Mouse (Mus musculus) ovary, adult 18-20 months (tissue): Measurements from ENCODE around the gene Muc3.
A peak's percentile ranks its signal among the peaks of the same experiment; 100 is the strongest.
"Not testable (repeated sequence)": the region's sequence is repeated elsewhere in the genome, so short reads cannot be mapped to it uniquely, and the experiment has no call there.

ENCODE experiments used
- DNase-seq: peaks from one replicate; pipeline ENCODE4 v3.0.0; 2022; ENCODE audit warnings: low spot score, mixed read lengths

The Muc3 gene

DNA sequence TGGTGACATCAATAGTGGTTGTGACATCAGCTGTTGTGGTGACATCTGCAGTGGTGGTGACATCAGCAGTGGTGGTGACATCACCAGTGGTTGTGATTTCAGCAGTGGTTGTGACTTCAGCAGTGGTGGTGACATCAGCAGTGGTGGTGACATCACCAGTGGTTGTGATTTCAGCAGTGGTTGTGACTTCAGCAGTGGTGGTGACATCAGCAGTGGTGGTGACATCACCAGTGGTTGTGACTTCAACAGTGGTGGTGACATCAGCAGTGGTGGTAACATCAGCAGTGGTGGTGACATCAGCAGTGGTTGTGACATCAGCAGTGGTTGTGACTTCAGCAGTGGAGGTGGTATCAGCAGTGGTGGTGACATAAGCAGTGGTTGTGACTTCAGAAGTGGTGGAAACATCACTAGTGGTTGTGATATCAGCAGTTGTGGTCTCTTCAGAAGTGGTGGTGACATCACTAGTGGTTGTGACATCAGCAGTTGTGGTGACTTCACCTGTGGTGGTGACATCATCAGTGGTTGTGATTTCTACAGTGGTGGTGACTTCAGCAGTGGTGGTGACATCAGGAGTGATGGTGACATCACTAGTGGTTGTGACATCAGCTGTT, at the start of gene Muc3:
TSS of gene Muc3 (minus strand) at position 51 of the 611 bp plus-strand sequence.
- DNase-seq: not testable (repeated sequence)

DNA sequence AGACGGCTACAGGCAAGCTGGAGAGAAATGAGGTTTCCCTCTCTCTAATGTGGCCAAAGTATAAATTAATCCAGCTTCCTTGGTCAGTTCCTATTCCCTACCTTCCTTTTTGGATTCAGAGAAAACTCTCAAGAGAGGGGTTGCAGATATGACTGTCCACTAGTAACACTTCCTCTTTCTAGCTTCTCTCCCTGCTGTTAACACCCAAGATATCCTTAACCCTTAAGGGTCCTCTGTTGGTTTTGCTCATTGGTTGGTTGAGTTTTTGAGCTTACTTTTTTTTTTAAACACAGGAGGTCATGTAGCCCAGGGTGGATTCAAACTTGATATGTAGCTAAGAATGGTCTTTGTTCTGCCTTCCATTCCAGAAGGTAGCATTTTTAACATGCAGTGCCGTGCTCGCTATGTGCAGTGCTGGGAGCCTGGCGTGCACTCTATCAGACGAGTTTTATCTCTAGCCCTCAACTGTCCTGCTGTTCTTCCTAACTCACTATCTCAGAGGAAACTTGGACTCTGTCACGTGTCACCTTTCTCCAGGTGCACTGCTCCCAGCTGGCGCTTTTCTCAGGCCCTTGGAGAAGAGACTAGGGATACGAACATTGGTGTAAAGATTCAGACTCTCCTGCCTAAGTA, 45.5 kb upstream of the Muc3 start:
- DNase-seq: no peak

GRCm38 (mm10) chr5:137193279-137193952, 44.3 kb upstream of the Muc3 start:
- no peak for DNase-seq

DNA sequence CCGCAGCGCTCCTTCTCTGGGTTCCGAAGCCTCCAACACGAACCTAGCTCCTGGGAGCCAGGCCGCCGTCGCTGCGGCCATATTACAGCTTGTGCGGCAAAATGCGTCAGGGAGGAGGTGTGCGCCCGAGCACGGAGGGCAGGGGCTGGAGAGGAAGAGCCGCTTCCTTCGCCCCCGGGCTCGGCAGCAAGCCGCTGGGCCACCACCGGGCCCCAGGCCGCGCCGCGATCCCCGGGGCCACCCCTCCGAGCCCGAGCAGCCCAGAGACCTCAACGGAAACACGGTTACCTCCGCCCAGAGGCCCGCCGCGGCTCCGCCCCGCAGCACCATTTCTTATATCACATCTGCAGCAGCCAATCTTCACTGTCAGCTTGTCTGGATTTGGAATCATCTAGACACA, 40.2 kb upstream of the Muc3 start:
- no peak for DNase-seq

- no peak for DNase-seq
Observed at GRCm38 (mm10) chr5:137185362-137185761, 36.2 kb upstream of the Muc3 start.

GRCm38 (mm10) chr5:137179646-137180374, 30.7 kb upstream of the Muc3 start:
- DNase-seq: no peak

- DNase-seq: no peak
Observed at GRCm38 (mm10) chr5:137173967-137174366, 24.8 kb upstream of the Muc3 start.

DNA sequence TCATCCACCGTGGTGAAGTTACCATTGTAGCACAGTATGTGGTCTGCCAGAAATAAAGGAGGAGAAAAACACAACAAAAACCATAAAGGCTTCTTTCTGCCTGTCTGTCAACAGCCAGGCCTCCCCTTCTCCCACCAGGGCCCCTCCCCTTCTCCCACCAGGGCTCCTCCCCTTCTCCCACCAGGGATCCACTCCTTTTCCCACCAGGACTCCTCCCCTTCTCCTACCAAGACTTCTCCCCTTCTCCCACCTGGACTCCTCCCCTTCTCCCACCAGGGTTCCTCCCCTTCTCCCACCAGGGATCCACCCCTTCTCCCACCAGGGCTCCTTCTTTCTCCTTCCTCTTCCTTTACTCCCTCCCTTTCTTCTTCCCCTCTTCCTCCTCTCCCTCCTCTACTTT, 23.5 kb upstream of the Muc3 start:
- DNase-seq: no peak

DNA sequence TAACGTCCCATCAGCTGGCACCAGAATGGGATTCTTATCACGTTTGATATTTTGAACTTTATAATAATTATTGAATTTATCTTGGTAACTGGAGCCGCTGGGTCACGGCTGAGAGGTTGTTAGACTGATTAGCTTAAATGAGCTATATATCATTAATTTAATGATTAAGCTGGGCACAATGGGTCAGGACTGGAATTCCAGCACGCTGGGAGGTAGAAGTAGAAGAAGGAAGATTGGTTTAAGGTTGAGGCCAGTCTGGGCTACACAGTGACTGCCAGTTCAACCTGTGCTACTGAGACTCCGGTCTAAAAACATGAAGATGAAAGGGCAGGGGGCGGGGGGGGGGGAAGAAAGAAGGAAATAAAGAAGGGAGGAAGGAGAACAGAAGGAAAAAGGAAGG, 22.4 kb upstream of the Muc3 start:
- no peak for DNase-seq

- DNase-seq: no peak
Observed at GRCm38 (mm10) chr5:137170836-137171380, 21.8 kb upstream of the Muc3 start.

DNA sequence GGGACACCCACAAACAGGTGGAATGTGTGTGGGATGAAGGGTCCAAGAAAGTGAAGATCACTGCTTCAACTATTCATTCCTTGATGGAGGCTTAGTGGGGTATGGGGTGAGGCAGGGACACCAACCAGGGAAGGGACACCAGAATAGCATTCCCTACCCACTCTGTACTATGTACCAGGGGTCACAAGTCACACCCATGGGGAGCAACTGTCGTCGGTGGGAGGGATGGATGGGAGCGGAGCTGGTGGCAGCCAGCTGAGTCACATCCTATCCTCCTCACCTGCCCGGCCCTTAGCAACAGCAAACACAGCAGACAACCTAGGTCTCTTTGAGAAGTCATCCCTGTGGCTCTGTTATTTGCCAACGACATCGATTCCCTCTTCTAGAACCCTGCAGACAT, 18.4 kb upstream of the Muc3 start:
- DNase-seq: no peak

DNA sequence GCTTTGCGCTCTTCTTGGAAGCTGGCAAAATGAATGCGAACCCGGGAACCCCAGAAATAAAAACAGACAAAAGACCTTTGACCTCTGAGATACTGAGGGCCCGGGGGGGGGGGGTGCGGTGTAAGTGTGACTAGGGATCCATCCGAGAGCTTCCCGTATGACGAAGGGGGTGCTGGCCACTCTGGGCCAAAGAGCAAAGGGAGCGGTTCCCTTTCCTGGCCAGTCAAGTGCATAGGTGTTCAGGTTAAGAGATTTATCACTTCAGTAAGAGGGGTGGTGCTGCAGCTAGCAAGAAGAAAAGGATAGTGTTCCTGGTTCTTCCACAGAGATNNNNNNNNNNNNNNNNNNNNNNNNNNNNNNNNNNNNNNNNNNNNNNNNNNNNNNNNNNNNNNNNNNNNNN, 16.9 kb upstream of the Muc3 start:
- no peak for DNase-seq

- no peak for DNase-seq
Observed at GRCm38 (mm10) chr5:137161853-137162252, 12.7 kb upstream of the Muc3 start.

- no peak for DNase-seq
Observed at GRCm38 (mm10) chr5:137159461-137159860, 10.3 kb upstream of the Muc3 start.

DNA sequence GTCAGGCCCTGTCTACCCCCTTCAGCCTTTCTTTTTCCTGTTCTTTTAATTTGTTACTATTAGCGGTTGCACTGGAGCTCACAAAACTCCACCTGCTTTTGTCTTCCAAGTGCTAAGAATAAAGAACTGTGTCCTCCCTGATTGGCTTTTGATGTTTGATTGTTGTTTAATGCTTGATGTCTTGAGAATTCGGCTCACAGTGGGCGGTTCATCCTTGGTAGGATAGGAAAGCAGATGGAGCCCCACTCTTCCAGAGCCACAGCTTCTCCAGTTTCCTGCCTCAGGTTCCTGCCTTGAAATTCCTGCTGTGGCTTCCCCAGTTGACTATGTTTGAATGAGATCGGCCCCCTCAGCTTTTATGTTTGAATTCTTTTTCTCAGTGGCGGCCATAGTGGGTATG, 4.2 kb upstream of the Muc3 start:
- no peak for DNase-seq

DNA sequence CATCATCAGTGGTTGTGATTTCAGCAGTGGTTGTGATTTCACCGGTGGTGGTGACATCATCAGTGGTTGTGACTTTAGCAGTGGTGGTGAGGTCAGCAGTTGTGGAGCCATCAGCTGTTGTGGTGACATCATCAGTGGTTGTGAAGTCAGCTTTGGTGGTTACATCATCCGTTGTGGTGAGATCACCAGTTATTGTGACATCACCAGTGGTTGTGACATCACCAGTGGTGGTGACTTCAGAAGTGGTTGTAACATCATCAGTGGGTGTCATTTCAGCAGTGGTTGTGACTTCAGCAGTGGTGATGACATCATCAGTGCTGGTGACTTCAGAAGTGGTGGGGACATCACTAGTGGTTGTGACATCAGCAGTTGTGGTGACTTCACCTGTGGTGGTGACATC, 3.5 kb upstream of the Muc3 start:
- no peak for DNase-seq

DNA sequence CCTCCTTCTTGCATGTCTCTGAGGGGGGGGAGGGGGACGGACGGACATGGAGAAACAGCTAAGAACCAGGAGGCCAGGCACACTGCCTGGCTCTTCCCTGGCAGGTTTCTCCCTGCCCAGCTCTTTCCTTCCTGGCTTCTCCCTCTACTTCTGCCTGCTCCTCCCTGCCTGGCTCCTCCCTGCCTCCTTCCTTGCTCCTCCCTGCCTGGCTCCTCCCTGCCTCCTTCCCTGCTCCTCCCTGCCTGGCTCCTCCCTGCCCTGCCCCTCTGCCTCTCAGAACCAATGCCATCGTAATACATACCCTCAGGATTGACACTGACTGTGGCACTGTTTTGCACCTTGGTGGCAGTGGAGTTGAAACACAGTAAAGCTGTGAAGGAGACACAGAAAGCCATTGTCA, 8.3 kb downstream of the Muc3 start:
- no peak for DNase-seq

DNA sequence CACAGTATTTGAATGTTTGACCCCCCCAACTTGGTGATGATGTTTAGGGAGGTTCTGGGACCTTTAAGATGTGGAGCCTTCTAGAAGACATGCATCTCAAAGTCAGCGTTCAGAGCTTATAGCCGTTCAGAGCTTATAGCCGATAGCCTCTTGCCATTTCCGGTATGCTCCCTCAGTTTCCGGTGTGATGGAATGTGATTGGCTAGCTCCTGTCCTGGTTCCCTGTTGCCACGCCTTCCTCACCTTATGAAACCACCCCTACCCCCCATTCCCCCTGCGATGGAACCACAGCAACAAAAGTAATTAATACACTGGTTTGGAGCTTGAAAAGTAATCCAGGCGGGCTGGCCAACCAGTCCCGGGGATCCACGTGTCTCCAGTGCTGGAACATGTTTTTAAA, 10.1 kb downstream of the Muc3 start:
- DNase-seq: no peak

DNA sequence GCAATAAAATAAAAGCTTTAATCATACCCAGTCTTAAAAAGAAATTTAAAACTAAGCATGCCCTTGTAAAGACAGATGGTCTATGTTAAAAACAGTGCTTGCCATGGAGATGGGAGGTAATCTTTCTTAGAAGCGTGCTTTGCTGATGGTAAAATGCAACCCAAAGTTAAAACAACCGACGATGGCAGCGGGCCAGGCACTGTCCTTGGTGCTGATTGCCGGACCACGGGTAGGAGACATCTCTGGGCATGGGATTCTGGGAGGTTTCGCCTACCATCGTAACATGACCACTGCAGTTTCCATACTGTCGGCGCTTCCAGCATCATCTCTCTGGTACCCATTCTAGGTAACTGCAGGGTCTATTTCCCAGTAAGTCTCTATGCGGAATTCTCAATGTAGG, 14.2 kb downstream of the Muc3 start:
- DNase-seq: no peak

DNA sequence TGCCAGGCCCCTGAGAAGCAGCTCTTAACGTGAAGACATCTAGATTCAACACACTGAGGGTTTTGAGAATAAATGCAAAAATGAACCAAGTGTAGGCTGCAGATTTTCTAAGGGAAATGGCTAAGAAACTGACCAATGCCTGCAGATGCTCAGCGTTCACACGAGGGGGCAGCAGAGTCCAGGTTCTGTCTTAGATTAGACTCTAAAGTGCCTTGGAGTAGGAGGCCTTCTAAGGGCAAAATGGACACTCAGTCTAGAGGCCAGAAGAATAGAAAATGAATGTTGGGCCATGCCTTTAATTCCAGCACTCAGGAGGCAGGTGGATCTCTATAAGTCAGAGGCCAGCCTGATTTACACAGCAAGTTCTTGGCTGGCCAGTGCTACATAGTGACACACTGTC, 17.6 kb downstream of the Muc3 start:
- no peak for DNase-seq

DNA sequence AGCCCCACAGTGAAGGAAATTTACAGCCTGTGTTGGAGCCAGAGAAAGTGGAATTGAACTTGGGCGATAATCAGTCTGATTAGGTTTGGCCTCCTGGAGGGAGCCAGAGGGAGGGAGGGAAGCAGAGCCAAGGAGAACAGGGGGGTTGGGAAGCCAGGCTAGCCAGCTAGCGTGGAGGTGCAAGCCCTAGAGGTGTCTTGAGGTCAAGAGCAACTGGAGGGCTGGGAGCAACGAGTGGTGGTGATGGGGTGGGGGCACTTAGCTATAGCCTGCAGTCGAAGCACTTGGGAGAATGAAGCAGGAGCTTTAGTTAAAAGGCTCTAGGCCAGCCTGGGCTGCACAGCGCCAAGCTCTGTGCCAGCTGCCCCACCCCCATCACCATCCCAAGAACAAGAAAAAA, 19.8 kb downstream of the Muc3 start:
- DNase-seq: peak; percentile 31

DNA sequence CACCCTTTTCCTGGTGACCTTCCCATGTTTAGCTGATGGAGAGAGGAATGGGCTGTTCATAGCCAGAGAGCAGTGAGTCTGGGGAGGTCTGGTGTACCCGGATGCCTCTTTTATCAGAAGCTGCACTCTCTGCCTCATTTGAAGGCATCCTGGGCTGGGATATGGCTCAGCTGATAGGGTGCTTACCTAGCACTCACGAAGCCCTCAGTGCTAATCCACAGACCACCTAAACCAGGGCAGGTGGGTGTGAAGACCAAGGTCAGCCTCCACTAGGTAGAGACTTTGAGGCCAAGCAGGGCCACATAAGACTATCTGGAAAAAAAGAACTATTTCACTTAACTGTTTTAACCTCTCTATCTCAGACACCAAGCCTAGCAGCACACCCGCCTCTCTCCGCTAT, 25.6 kb downstream of the Muc3 start:
- DNase-seq: no peak
